Mouse (Mus musculus) CD4-positive, CD25-positive, alpha-beta regulatory T cell, adult 4 months (primary cell): ENCODE results near the gene B130006D01Rik. TPM values are rescaled to one million over a fixed set of nuclear protein-coding genes. Genes with fewer than 3 reads are reported as not detected.

Experiments used
- ATAC-seq: one replicate; pipeline ENCODE4 v1.8.0; 2017
- polyA plus RNA-seq, 2 experiments: library from polyadenylated mRNA; unstranded; fragments of 100-300 nt; shearing (Covaris generic); gene quantifications; one replicate each; pipeline ENCODE4 v1.2.1; 2017

Gene B130006D01Rik
- polyA plus RNA-seq, 2 experiments from 2014 or later = 7.5 to 8.6 TPM

DNA sequence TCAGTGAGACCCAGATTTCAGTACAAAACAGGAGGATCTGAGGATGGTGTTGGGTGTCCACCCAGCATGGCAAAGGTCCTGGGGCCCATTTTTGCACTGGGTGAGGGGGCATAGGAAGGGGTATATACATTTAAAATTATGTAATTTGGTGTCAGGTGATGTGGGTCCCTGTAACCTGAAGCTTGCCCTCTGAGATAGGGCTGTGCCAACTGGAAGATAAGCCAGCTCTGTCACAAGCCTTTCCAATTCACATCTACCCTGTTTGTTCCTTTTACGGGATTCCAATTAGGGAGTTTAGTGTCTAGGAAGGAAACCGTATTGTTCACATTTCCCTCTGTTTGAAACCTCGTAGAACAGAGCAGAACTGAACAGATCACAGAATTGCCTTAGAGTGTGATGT is 49.9 kb downstream of the B130006D01Rik start:
- ATAC-seq = no peak

Other genes with a start within 250 kb of the B130006D01Rik start
- not detected for gene Nxph3, start 209.0 kb upstream of the B130006D01Rik start, polyA plus RNA-seq
- gene Ngfr, start 135.9 kb upstream of the B130006D01Rik start, polyA plus RNA-seq = not detected
- 100 to 1,000 TPM; 132 to 177 TPM for gene Phb, start 56.6 kb upstream of the B130006D01Rik start, polyA plus RNA-seq
- 10 to 100 TPM; 15.1 to 21.3 TPM for gene Zfp652, start 10.9 kb upstream of the B130006D01Rik start, polyA plus RNA-seq
- gene Phospho1, start 100.9 kb downstream of the B130006D01Rik start, polyA plus RNA-seq = not detected
- 10 to 100 TPM; 56.7 to 64.5 TPM for gene Gngt2, start 113.6 kb downstream of the B130006D01Rik start, polyA plus RNA-seq
- 10 to 100 TPM; 83.1 to 93.7 TPM for gene Abi3, start 118.9 kb downstream of the B130006D01Rik start, polyA plus RNA-seq
- gene B4galnt2, start 191.3 kb downstream of the B130006D01Rik start, polyA plus RNA-seq = under 1 TPM in 1 of 2 experiments, not detected in 1; 0.19 TPM